Mouse (Mus musculus): ENCODE measurements around the gene Gm20379. TPM values are rescaled to one million over a fixed set of nuclear protein-coding genes. Genes with fewer than 3 reads are reported as not detected.

Gene Gm20379
- polyA plus RNA-seq (2014; fragmentation: Illumina TruSeq; extraction: RNeasy Lipid Tissue Mini Kit (QIAGEN cat#74804); ENCODE audit: low replicate concordance): not detected

DNA sequence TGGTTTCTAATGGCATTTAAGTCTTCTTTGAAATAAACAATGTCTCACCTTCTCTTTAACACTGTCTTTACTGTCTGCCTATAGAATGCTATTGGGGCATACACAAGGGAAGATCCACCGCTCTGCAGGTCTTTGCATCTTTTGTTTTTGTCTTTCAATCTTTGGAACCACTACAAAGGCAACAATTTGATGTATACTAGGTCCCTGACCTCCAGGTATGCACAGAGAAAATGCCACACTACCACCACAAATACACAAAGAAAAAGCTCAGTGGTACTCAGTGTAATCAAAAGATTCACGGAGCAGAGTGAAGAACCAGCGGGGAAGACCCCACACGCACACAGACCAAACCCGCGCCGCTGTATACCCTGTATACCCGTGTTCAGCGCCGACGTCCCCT is at the start of gene Gm20379:
Gm20379 (plus strand) TSS at position 301 of the 400 bp plus-strand sequence.

DNA sequence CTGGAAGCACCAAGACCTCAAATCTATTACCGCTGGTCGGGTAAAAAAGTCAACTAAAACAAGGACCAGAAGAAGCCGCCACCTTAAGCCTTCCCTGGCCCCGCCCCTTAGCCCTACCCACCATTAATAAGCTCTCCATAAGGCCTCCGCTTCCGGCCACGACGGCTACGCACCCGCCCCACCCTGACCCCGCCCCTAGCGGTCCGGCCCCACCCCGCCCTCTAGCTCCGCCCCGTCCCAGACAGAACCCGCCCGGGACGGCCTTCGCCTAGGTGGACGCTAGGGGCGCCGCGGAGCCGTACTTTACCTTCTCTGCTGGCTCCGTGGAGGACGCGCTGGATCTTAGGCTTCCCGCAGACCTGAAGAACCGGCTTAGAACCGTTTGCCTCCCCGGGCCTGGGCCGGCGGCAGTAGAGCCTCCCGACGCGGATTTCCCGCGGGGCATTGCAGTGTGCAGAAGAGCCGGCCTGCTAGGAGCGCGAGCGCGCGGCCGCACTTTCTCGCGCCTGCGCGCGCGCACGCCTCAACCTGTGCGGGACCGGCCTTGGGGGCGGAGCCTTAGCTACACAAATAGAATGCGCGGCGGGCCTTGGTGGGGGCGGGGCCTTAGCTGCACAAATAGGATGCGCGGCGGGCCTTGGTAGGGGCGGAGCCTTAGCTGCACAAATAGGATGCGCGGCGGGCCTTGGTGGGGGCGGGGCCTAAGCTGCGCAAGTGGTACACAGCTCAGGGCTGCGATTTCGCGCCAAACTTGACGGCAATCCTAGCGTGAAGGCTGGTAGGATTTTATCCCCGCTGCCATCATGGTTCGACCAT is 48.9 kb downstream of the Gm20379 start, which contains the start of the genes Dhfr and Msh3:
Dhfr (plus strand) TSS at position 271 of the 816 bp plus-strand sequence.
Msh3 (minus strand) TSS at position 548 of the 816 bp plus-strand sequence.

Other genes with a start within 250 kb of the Gm20379 start
- 27.5 TPM for gene Rasgrf2, start 174.3 kb upstream of the Gm20379 start, polyA plus RNA-seq (2014; fragmentation: Illumina TruSeq; extraction: RNeasy Lipid Tissue Mini Kit (QIAGEN cat#74804); ENCODE audit: low replicate concordance)
- gene Dhfr, start 48.7 kb downstream of the Gm20379 start, polyA plus RNA-seq (2014; fragmentation: Illumina TruSeq; extraction: RNeasy Lipid Tissue Mini Kit (QIAGEN cat#74804); ENCODE audit: low replicate concordance): 55.5 TPM
- gene Msh3, start 49.0 kb downstream of the Gm20379 start, polyA plus RNA-seq (2014; fragmentation: Illumina TruSeq; extraction: RNeasy Lipid Tissue Mini Kit (QIAGEN cat#74804); ENCODE audit: low replicate concordance): 28.0 TPM
- gene Ankrd34b, start 119.9 kb downstream of the Gm20379 start, polyA plus RNA-seq (2014; fragmentation: Illumina TruSeq; extraction: RNeasy Lipid Tissue Mini Kit (QIAGEN cat#74804); ENCODE audit: low replicate concordance): not detected
- gene Fam151b, start 178.0 kb downstream of the Gm20379 start, polyA plus RNA-seq (2014; fragmentation: Illumina TruSeq; extraction: RNeasy Lipid Tissue Mini Kit (QIAGEN cat#74804); ENCODE audit: low replicate concordance): 9.6 TPM
- gene Zfyve16, start 224.9 kb downstream of the Gm20379 start, polyA plus RNA-seq (2014; fragmentation: Illumina TruSeq; extraction: RNeasy Lipid Tissue Mini Kit (QIAGEN cat#74804); ENCODE audit: low replicate concordance): 19.9 TPM